26 mouse cellular contexts compared by ENCODE assay signal in the genomic region with DNA sequence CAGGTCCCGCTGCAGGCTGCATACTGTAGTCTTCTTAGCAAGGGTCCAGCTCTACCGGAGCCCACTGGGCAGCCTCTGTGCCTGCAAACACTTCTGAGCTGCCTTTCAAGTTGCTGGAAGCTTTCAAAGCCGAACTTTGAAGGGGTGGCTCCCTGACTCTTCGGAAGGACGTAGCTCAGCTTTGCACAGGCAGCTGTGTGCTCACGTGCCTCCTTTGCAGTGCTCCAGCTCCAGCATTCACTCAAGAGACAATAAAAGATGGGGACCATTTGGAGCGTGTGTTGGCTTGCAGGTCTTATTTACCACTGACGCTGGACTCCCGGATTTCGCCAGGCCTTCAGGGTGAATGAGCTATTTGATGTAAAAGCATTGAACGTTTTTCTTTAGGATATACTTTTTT. TPM values are rescaled to one million over a fixed set of nuclear protein-coding genes. Genes with fewer than 3 reads are reported as not detected.
A peak's percentile ranks its signal among the peaks of the same experiment; 100 is the strongest.
DNase-seq lines count a peak whose midpoint lies in the region; ATAC-seq lines count a peak whose summit lies in the region.
"Had no signal": no experiment of that assay in that cellular context is flagged by ENCODE, and none has a peak within 500 bp of the region (broad histone marks: within the 10 kb centered on the region; RNA-seq: fewer than 3 reads in every experiment).

No protein-coding gene starts in this region.

- no peaks in the 10 kb centered on the region for H3K9me3 ChIP-seq in forebrain, embryonic 14.5 days (replicated peaks; ENCODE audit: control insufficient read depth, low read length)
- H3K9me3 ChIP-seq in forebrain, embryonic 11.5 days (ENCODE audit: control insufficient read depth, low read length) = no peaks in the 10 kb centered on the region
- no peaks in the 10 kb centered on the region for H3K9me3 ChIP-seq in midbrain, embryonic 16.5 days (replicated peaks; ENCODE audit: control insufficient read depth, low read length, poor library complexity, severe bottlenecking)
- H3K9me3 ChIP-seq in midbrain, embryonic 10.5 days (replicated peaks) = no peaks in the 10 kb centered on the region
- H3K9me3 ChIP-seq: embryonic facial prominence, embryonic 13.5 days; embryonic facial prominence, embryonic 15.5 days; forebrain, embryonic 10.5 days; forebrain, embryonic 15.5 days had no signal

- no peak overlapping the region for H3K9ac ChIP-seq in forebrain, embryonic 14.5 days (ENCODE audit: low read length)
- H3K9ac ChIP-seq in forebrain, embryonic 11.5 days (ENCODE audit: low read length) = no peak overlapping the region
- H3K9ac ChIP-seq in midbrain, embryonic 16.5 days (ENCODE audit: low read depth, low read length) = no peak overlapping the region
- H3K9ac ChIP-seq: embryonic facial prominence, embryonic 13.5 days; embryonic facial prominence, embryonic 15.5 days; forebrain, embryonic 15.5 days had no signal

- no peaks in the 10 kb centered on the region for H3K27me3 ChIP-seq in forebrain, embryonic 14.5 days (replicated peaks; ENCODE audit: control insufficient read depth, insufficient read depth, low read length)
- no peaks in the 10 kb centered on the region for H3K27me3 ChIP-seq in forebrain, embryonic 11.5 days (ENCODE audit: control insufficient read depth, insufficient read depth, low read length)
- no peaks in the 10 kb centered on the region for H3K27me3 ChIP-seq in midbrain, embryonic 16.5 days (ENCODE audit: control insufficient read depth, insufficient read depth, low read depth, low read length)
- H3K27me3 ChIP-seq in midbrain, embryonic 10.5 days (ENCODE audit: low read depth, poor library complexity, severe bottlenecking) = no peaks in the 10 kb centered on the region
- H3K27me3 ChIP-seq: CH12.LX; embryonic facial prominence, embryonic 13.5 days; embryonic facial prominence, embryonic 15.5 days; forebrain, embryonic 15.5 days; Patski had no signal

- ATAC-seq in forebrain, embryonic 14.5 days = 0 out of 2 replicates have a peak, but pooled peaks have one; percentile 29
- ATAC-seq in forebrain, embryonic 11.5 days (replicated peaks; ENCODE audit: low FRiP score) = no peak
- peak; percentile 72; the same call in 1 of the 2 replicates for ATAC-seq in midbrain, embryonic 16.5 days
- ATAC-seq: activated CD4-positive, CD25-positive, alpha-beta regulatory T cell, adult 4 months; CD4-positive, CD25-positive, alpha-beta regulatory T cell, adult 4 months; forebrain, embryonic 15.5 days; Patski had no signal

- WGBS in forebrain, embryonic 14.5 days = 54% methylated on average over 11 of the region's 11 CpGs
- 56% methylated on average over 11 of the region's 11 CpGs for WGBS in forebrain, embryonic 11.5 days
- WGBS in midbrain, embryonic 16.5 days = 54% methylated on average over 11 of the region's 11 CpGs
- WGBS in midbrain, embryonic 10.5 days = 70% methylated on average over 11 of the region's 11 CpGs

- H3K4me2 ChIP-seq in forebrain, embryonic 14.5 days (ENCODE audit: low read length) = no peak overlapping the region
- H3K4me2 ChIP-seq in forebrain, embryonic 11.5 days (ENCODE audit: low read depth, low read length, severe bottlenecking) = no peak overlapping the region
- H3K4me2 ChIP-seq in midbrain, embryonic 16.5 days (ENCODE audit: low read length) = no peak overlapping the region
- H3K4me2 ChIP-seq: embryonic facial prominence, embryonic 13.5 days; embryonic facial prominence, embryonic 15.5 days; forebrain, embryonic 15.5 days had no signal

- H3K27ac ChIP-seq in forebrain, embryonic 14.5 days (ENCODE audit: low read depth, low read length) = no peak overlapping the region
- no peak overlapping the region for H3K27ac ChIP-seq in forebrain, embryonic 11.5 days (ENCODE audit: low read depth, low read length)
- no peak overlapping the region for H3K27ac ChIP-seq in midbrain, embryonic 16.5 days (ENCODE audit: low read length)
- no peak overlapping the region for H3K27ac ChIP-seq in midbrain, embryonic 10.5 days (replicated peaks)
- H3K27ac ChIP-seq: embryonic facial prominence, embryonic 13.5 days; embryonic facial prominence, embryonic 15.5 days; forebrain, embryonic 10.5 days; forebrain, embryonic 15.5 days had no signal

- H3K4me1 ChIP-seq in forebrain, embryonic 14.5 days (ENCODE audit: control insufficient read depth, insufficient read depth, low read length) = no peaks in the 10 kb centered on the region
- H3K4me1 ChIP-seq in forebrain, embryonic 11.5 days (replicated peaks; ENCODE audit: control insufficient read depth, insufficient read depth, low read length) = no peaks in the 10 kb centered on the region
- H3K4me1 ChIP-seq in midbrain, embryonic 16.5 days (ENCODE audit: control insufficient read depth, insufficient read depth, low read length) = no peaks in the 10 kb centered on the region
- no peaks in the 10 kb centered on the region for H3K4me1 ChIP-seq in midbrain, embryonic 10.5 days
- H3K4me1 ChIP-seq: embryonic facial prominence, embryonic 15.5 days; forebrain, embryonic 10.5 days; forebrain, embryonic 15.5 days had no signal

- no peak overlapping the region for H3K4me3 ChIP-seq in forebrain, embryonic 14.5 days (ENCODE audit: low read depth, low read length)
- no peak overlapping the region for H3K4me3 ChIP-seq in forebrain, embryonic 11.5 days (ENCODE audit: low read depth, low read length)
- no peak overlapping the region for H3K4me3 ChIP-seq in midbrain, embryonic 16.5 days (ENCODE audit: low read depth, low read length)
- no peak overlapping the region for H3K4me3 ChIP-seq in midbrain, embryonic 10.5 days
- H3K4me3 ChIP-seq: embryonic facial prominence, embryonic 13.5 days; embryonic facial prominence, embryonic 15.5 days; erythroblast, embryonic 14.5 days; forebrain, embryonic 10.5 days; forebrain, embryonic 15.5 days had no signal

- H3K36me3 ChIP-seq in forebrain, embryonic 14.5 days (ENCODE audit: control insufficient read depth, insufficient read depth, low read length) = no peaks in the 10 kb centered on the region
- no peaks in the 10 kb centered on the region for H3K36me3 ChIP-seq in forebrain, embryonic 11.5 days (ENCODE audit: control insufficient read depth, insufficient read depth, low read length)
- no peaks in the 10 kb centered on the region for H3K36me3 ChIP-seq in midbrain, embryonic 16.5 days (ENCODE audit: control insufficient read depth, insufficient read depth, low read length)
- H3K36me3 ChIP-seq in midbrain, embryonic 10.5 days = no peaks in the 10 kb centered on the region
- H3K36me3 ChIP-seq: embryonic facial prominence, embryonic 13.5 days; embryonic facial prominence, embryonic 15.5 days; forebrain, embryonic 10.5 days; forebrain, embryonic 15.5 days; G1E had no signal

- peak; percentile 1 for DNase-seq in embryo, embryonic 11 days
- DNase-seq in embryo, embryonic 10 days (ENCODE audit: low spot score) = no peak
- no peak for DNase-seq in forebrain, embryonic 14.5 days (ENCODE audit: low spot score)
- no peak for DNase-seq in forebrain, embryonic 11.5 days (ENCODE audit: low spot score)
- DNase-seq in midbrain, embryonic 10.5 days (ENCODE audit: low spot score) = no peak
- DNase-seq: adrenal gland, adult 8-10 months; adrenal gland, postnatal 14 days; adrenal gland, postnatal 36 days; B cell, adult 2 months; cerebellum, adult 11 months; cerebellum, adult 18-20 months; cerebellum, adult 8-10 months; cerebellum, adult 9-11 months; cerebellum, postnatal 14 days; cerebellum, postnatal 36 days had no signal

RNA-seq across cellular contexts. Expression of a gene that starts 50.2 kb away (rescaled TPM):
- 0.80 and 0.89 TPM in 2 replicates for polyA plus RNA-seq in forebrain, embryonic 14.5 days (2014; fragmentation: Nextera tagmentation; extraction: Ambion mirVana)
- 0.81 and 1.0 TPM in 2 replicates for polyA plus RNA-seq in forebrain, embryonic 11.5 days (2014; fragmentation: Nextera tagmentation; extraction: Ambion mirVana)
- 0.61 and 1.2 TPM in 2 replicates for polyA plus RNA-seq in midbrain, embryonic 16.5 days (2015; fragmentation: Nextera tagmentation; extraction: Ambion mirVana)
- 0.79 and 0.93 TPM in 2 replicates for polyA plus RNA-seq in midbrain, embryonic 10.5 days (2016; fragmentation: Nextera tagmentation; extraction: Ambion mirVana)
- polyA plus RNA-seq: erythroblast, embryonic 14.5 days; G1E had no signal
